Mouse (Mus musculus) E14TG2a.4 (cell line): ENCODE results near the gene Nr4a3.

Experiments
- CTCF ChIP-seq: conservative IDR thresholded peaks from 2 replicates; pipeline ENCODE4 v1.5.1; 2014; ENCODE audit warnings: low read length
- NANOG ChIP-seq: IDR thresholded peaks from 2 replicates; pipeline ENCODE4 v1.6.1; 2014; ENCODE audit warnings: borderline replicate concordance, low read length, mixed read lengths
- POU5F1 ChIP-seq: IDR thresholded peaks from 2 replicates; pipeline ENCODE4 v1.6.1; 2014; ENCODE audit warnings: low read length, borderline replicate concordance

GRCm38 (mm10) chr4:48131606-48132005, 86.7 kb downstream of the Nr4a3 start:
- TF ChIP-seq CTCF = no peak
- no peak for TF ChIP-seq NANOG
- no peak for TF ChIP-seq POU5F1
